Mouse (Mus musculus): Measurements from ENCODE around the gene Hdgfl3.
"Not testable (repeated sequence)": the region's sequence is repeated elsewhere in the genome, so short reads cannot be mapped to it uniquely, and the experiment has no call there.

The Hdgfl3 gene

GRCm38 (mm10) chr7:81856221-81856620 is 78.1 kb downstream of the Hdgfl3 start:
- no peak for DNase-seq (ENCODE audit: low read depth, low spot score)

- no peak for DNase-seq (ENCODE audit: low read depth, low spot score)
These were observed 78.6 kb downstream of the Hdgfl3 start, which contains the start of gene Gm10160 for GRCm38 (mm10) chr7:81855694-81856093. TSS of gene Gm10160 (minus strand) at chr7:81855794.

DNA sequence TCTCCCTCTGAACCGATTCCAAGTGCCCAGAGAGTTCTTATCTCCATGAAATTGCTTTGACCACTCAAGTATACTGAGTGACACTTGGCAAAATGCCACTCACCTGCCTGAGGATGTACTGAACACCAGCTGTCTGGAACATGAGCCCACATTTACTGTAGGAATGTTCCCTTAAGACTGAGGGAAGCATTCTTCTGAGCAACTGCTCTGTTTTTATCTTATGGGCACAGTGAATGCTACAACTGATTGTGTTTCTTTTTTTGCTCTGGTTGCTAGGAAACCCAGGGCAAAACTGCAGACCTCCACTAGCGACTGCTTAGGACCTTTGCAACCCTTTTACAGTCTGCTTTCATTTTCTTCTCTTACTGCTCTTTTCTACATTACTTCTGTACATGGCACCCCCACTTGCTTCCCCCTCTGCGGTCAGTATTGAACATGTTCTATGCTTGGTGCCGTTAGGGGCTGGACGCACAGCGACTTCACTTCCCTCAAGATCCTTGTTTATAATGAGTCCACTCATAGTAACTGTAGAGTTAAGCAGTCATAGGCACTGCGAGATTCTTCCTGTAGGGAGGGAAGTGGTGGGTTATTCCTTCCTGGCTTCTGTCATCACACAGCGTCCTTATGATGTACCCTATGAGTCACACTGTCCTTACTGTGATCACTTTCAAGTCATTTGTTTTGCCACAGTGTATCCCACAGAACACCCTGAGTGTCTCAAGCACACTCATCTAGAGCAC is 79.5 kb downstream of the Hdgfl3 start:
- no peak for DNase-seq (ENCODE audit: low read depth, low spot score)

DNA sequence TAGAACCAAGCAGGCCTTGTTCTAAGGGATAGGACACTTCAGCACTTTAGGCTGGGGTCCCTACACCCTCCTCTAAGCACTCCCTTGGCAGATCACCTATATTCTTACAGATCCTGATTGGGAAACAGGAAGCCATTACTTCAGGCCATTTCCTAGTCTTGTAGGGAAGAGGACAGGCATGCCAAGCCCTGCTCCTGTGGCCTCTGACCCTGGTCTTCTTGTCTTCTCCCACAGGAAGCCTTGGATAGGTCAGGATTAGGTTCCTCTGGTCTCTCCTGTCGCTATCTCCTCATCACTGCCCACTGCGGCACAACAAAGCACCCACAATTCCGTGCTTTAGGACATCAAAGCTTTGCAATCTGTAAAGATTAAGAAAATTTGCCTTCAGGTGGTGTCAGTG is 82.6 kb downstream of the Hdgfl3 start:
- no peak for DNase-seq (ENCODE audit: low read depth, low spot score)

GRCm38 (mm10) chr7:81850171-81850570 is 84.1 kb downstream of the Hdgfl3 start:
- no peak for DNase-seq (ENCODE audit: low read depth, low spot score)

- DNase-seq (ENCODE audit: low read depth, low spot score), result no peak
These were observed 84.6 kb downstream of the Hdgfl3 start for GRCm38 (mm10) chr7:81849633-81850032.

DNA sequence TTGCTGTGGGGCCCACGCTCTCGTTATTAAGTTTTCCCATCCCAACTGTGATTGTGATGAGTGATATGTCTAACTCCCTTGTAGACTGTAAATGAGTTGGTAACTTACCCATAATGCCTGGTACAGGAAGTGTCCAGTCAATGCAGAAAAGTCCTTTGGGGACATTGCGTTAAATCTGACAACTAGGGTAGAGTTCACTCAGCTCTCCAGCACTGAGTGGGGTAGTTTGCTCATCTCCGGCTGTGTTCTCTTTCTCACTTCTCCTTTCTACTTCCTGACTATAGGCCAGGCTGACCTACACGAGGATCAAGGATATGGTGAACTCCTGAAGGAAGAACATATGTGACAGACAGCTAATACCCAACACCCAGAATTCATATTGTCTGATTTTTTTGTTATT is 85.1 kb downstream of the Hdgfl3 start:
- no peak for DNase-seq (ENCODE audit: low read depth, low spot score)

DNA sequence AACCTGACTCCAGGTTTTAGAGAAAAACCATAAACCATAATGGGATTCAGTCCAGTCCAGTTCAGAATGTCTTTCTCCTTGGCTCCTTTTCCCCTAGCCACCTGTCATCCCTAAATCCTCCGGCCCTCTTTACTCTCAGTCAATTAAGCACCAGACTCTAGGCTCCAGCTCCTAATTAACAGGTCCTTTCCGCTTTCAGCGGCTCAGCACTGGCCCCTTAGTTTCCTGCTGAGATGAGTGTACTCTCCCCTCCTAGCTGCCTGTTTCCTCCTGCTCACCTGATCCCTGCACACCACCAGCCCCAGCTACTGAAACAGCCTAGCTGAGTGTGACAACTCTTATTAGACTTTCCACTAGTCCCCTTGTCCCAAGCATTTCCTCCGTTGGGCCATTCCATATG is 86.5 kb downstream of the Hdgfl3 start:
- no peak for DNase-seq (ENCODE audit: low read depth, low spot score)

DNA sequence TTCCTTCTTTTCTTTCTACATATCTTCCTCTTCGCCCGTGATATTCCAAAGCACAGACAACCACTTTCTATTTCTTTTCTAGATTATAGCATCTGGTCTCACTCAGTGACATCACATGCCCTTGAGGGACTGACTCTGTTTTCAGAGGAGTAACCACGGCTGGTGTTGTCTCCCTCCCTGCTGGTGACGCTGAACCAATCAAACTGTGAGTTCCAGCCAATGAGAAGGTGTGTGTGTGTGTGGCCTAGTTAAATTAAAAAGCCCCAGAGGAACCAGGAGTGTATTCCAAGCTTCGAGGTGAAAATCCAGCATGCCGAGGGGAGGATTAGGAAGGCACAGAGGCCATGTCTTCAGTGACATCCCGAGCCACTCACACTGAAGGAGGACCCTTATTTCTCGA is 87.3 kb downstream of the Hdgfl3 start:
- no peak for DNase-seq (ENCODE audit: low read depth, low spot score)

GRCm38 (mm10) chr7:81846008-81846407 is 88.3 kb downstream of the Hdgfl3 start:
- DNase-seq (ENCODE audit: low read depth, low spot score), result no peak

- no peak for DNase-seq (ENCODE audit: low read depth, low spot score)
These were observed 89.0 kb downstream of the Hdgfl3 start for GRCm38 (mm10) chr7:81845313-81845712.

DNA sequence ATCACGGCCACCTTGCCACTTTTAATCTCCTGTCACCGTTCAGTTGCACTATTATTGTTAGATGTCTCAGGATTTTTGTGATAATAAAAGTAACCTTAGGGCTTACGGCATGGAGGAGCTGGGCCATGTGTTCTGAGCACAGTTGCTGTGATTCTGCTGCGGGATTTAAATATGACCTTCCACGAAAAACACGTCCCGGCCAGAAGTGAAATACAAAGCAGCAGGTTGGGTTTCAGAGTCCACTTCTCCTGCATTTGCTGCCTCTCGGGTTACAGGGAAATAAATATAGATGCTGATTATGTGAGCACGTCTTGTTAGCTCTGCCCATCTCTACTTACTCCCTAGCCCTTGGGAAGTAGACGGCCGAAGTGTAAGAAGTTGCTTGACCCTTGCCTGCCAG is 89.5 kb downstream of the Hdgfl3 start:
- no peak for DNase-seq (ENCODE audit: low read depth, low spot score)

DNA sequence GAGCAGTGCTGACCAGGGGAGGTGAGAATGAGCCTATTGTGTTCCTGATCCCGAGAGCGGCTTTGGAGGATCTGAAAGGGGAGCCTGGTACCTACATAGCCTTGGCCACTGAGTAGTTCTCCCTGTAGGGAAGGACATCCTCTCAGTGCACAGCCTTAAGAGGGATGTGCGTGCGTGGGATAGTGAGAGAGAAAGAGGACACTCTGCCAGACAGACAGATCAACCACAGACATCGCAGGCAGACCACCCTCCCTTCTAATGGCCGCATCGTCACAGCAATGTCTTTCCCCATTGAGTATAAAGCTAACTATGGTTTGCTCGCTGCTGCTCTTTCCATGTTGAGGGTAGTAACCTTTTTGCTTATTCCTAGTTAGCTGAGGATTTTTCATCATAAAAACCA is 90.4 kb downstream of the Hdgfl3 start:
- no peak for DNase-seq (ENCODE audit: low read depth, low spot score)

- DNase-seq (ENCODE audit: low read depth, low spot score), result no peak
These were observed 91.3 kb downstream of the Hdgfl3 start for GRCm38 (mm10) chr7:81842998-81843397.

GRCm38 (mm10) chr7:81842141-81842540 is 92.1 kb downstream of the Hdgfl3 start:
- no peak for DNase-seq (ENCODE audit: low read depth, low spot score)

GRCm38 (mm10) chr7:81841439-81841838 is 92.8 kb downstream of the Hdgfl3 start:
- DNase-seq (ENCODE audit: low read depth, low spot score), result no peak

- no peak for DNase-seq (ENCODE audit: low read depth, low spot score)
These were observed 93.6 kb downstream of the Hdgfl3 start for GRCm38 (mm10) chr7:81840661-81841181.

GRCm38 (mm10) chr7:81839746-81840145 is 94.5 kb downstream of the Hdgfl3 start:
- DNase-seq (ENCODE audit: low read depth, low spot score), result no peak

DNA sequence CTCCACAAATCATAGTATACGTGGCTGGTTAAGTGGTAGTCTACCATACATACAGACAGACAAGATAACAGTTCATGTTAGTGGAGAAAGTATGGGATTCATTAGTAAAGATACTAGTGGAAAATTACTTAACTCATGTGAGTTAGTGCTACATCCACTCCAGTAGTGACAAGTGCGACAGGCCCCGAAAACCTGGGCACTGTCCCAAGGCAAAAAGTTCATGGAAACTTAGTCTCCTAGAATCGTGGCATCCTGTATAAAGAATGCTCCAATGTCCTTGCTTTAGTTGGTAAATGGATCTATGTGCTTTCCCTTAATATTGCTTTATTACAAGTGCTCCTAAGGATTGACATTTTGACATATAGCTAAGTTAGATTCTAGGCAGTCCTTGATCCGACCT is 96.5 kb downstream of the Hdgfl3 start:
- DNase-seq (ENCODE audit: low read depth, low spot score), result not testable (repeated sequence)

GRCm38 (mm10) chr7:81835430-81835829 is 98.8 kb downstream of the Hdgfl3 start:
- no peak for DNase-seq (ENCODE audit: low read depth, low spot score)

DNA sequence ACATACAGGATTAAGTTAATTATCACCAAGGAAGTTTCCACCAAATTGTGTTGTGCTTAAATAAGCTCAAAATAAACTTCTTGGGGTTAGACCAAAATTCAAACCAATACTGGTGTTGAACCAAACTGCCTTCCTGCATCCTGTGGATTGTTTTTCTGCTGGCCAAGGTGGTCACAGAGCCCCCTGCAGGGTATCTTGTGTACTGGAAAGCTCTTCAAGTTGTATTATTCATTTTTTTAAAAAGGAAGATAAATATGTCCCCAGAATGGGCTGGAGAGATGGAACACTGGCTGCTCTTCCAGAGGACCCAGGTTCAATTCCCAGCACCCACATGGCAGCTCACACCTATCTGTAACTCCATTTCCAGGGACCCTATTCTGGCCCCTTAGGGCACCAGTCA is 99.4 kb downstream of the Hdgfl3 start:
- DNase-seq (ENCODE audit: low read depth, low spot score), result no peak
